Mouse (Mus musculus) MEL (cell line): ENCODE results near the gene Rapgef1. TPM values are rescaled to one million over a fixed set of nuclear protein-coding genes. Genes with fewer than 3 reads are reported as not detected.

Experiments used
- DNase-seq: peaks from one replicate; pipeline ENCODE4 v3.0.0; 2011; ENCODE audit warnings: low read depth, low spot score
- H3K27ac ChIP-seq: 2 replicates; pipeline ENCODE4 v1.5.1; 2012; ENCODE audit warnings: low read depth, mild to moderate bottlenecking, control low read depth, low read length, moderate library complexity; ENCODE audit not compliant: control insufficient read depth
- H3K27me3 ChIP-seq, 2 experiments: fragments of 150-350 bp in 1 of 2; sonication (generic) in 1 of 2; 2 replicates each; pipeline ENCODE4 v1.6.1; 2012; ENCODE audit warnings: low read length in 2 of 2, mild to moderate bottlenecking in 2 of 2, improper control_type of control experiment in 1 of 2, moderate library complexity in 1 of 2; ENCODE audit not compliant: insufficient read depth in 2 of 2, control insufficient read depth in 1 of 2
- H3K36me3 ChIP-seq, 2 experiments: 2 replicates each; pipeline ENCODE4 v1.6.1; 2012 to 2014; ENCODE audit warnings: low read length in 2 of 2, improper control_type of control experiment in 1 of 2, inconsistent platforms in 1 of 2, mild to moderate bottlenecking in 1 of 2; ENCODE audit not compliant: insufficient read depth in 2 of 2, control insufficient read depth in 1 of 2
- H3K4me1 ChIP-seq, 2 experiments: fragments of 150-350 bp in 1 of 2; sonication (generic) in 1 of 2; 2 replicates each; pipeline ENCODE4 v1.6.1; 2012; ENCODE audit warnings: low read length in 2 of 2, improper control_type of control experiment in 1 of 2, mild to moderate bottlenecking in 1 of 2; ENCODE audit not compliant: insufficient read depth in 2 of 2, control insufficient read depth in 1 of 2
- H3K4me3 ChIP-seq, 2 experiments: fragments of 150-350 bp in 1 of 2; sonication (generic) in 1 of 2; 2 replicates each; pipeline ENCODE4 v1.5.1; 2012; ENCODE audit warnings: low read depth in 2 of 2, low read length in 2 of 2, mild to moderate bottlenecking in 2 of 2, moderate library complexity in 2 of 2, control low read depth in 1 of 2, improper control_type of control experiment in 1 of 2; ENCODE audit not compliant: control insufficient read depth in 1 of 2, insufficient read depth in 1 of 2
- H3K79me2 ChIP-seq: 2 replicates; pipeline ENCODE4 v1.6.1; 2012; ENCODE audit warnings: mild to moderate bottlenecking, low read length, moderate library complexity; ENCODE audit not compliant: control insufficient read depth, poor library complexity, insufficient read depth
- H3K9ac ChIP-seq: 2 replicates; pipeline ENCODE4 v1.6.1; 2012; ENCODE audit warnings: low read depth, mild to moderate bottlenecking, control low read depth, low read length, moderate library complexity; ENCODE audit not compliant: control insufficient read depth, poor library complexity, severe bottlenecking
- H3K9me3 ChIP-seq: fragments of 150-350 bp; sonication (generic); replicated peaks from 2 replicates; pipeline ENCODE4 v1.6.1; 2012; ENCODE audit warnings: mild to moderate bottlenecking, low read length, improper control_type of control experiment, moderate library complexity; ENCODE audit not compliant: insufficient read depth
- BHLHE40 ChIP-seq: IDR thresholded peaks from 2 replicates; pipeline ENCODE4 v1.6.1; 2012; ENCODE audit warnings: low read depth, mild to moderate bottlenecking, inconsistent platforms, low read length, improper control_type of control experiment, borderline replicate concordance
- EP300 ChIP-seq, 2 experiments: IDR thresholded peaks; 2 replicates each; pipeline ENCODE4 v1.6.1; 2011; ENCODE audit warnings: improper control_type of control experiment in 2 of 2, low read length in 2 of 2, low read depth in 1 of 2, mild to moderate bottlenecking in 1 of 2
- ETS1 ChIP-seq: IDR thresholded peaks from 2 replicates; pipeline ENCODE4 v1.6.1; 2012; ENCODE audit warnings: low read depth, mild to moderate bottlenecking, inconsistent platforms, low read length, improper control_type of control experiment, moderate library complexity
- GATA1 ChIP-seq: IDR thresholded peaks from 2 replicates; pipeline ENCODE4 v1.6.1; 2011; ENCODE audit warnings: low read depth, low read length, improper control_type of control experiment
- MAX ChIP-seq: IDR thresholded peaks from 2 replicates; pipeline ENCODE4 v1.6.1; 2011; ENCODE audit warnings: low read length, improper control_type of control experiment
- MXI1 ChIP-seq: IDR thresholded peaks from 2 replicates; pipeline ENCODE4 v1.6.1; 2011; ENCODE audit warnings: mild to moderate bottlenecking, low read depth, low read length, improper control_type of control experiment
- MYC ChIP-seq: IDR thresholded peaks from 2 replicates; pipeline ENCODE4 v1.6.1; 2011; ENCODE audit warnings: low read depth, mild to moderate bottlenecking, low read length, improper control_type of control experiment, moderate library complexity
- POLR2AphosphoS5 ChIP-seq: IDR thresholded peaks from 2 replicates; pipeline ENCODE4 v1.6.1; 2012; ENCODE audit warnings: low read depth, borderline replicate concordance, mild to moderate bottlenecking, inconsistent platforms, low read length, moderate library complexity, mixed read lengths
- RAD21 ChIP-seq: IDR thresholded peaks from 2 replicates; pipeline ENCODE4 v1.6.1; 2011; ENCODE audit warnings: mild to moderate bottlenecking, low read depth, low read length, improper control_type of control experiment
- RCOR1 ChIP-seq: IDR thresholded peaks from 2 replicates; pipeline ENCODE4 v1.6.1; 2012; ENCODE audit warnings: low read depth, mild to moderate bottlenecking, inconsistent platforms, low read length, improper control_type of control experiment
- SIN3A ChIP-seq: IDR thresholded peaks from 2 replicates; pipeline ENCODE4 v1.6.1; 2012; ENCODE audit warnings: low read length, improper control_type of control experiment, inconsistent platforms
- SMC3 ChIP-seq: IDR thresholded peaks from 2 replicates; pipeline ENCODE4 v1.6.1; 2011; ENCODE audit warnings: low read depth, low read length, improper control_type of control experiment
- TAL1 ChIP-seq: IDR thresholded peaks from 2 replicates; pipeline ENCODE4 v1.6.1; 2012; ENCODE audit warnings: mild to moderate bottlenecking, inconsistent platforms, low read length, moderate library complexity, mixed read lengths
- TCF12 ChIP-seq: IDR thresholded peaks from 2 replicates; pipeline ENCODE4 v1.6.1; 2014; ENCODE audit warnings: low read depth, mild to moderate bottlenecking, inconsistent platforms, low read length, improper control_type of control experiment, moderate library complexity
- UBTF ChIP-seq: IDR thresholded peaks from 2 replicates; pipeline ENCODE4 v1.6.1; 2012; ENCODE audit warnings: low read depth, mild to moderate bottlenecking, inconsistent platforms, low read length, improper control_type of control experiment, moderate library complexity, borderline replicate concordance; ENCODE audit not compliant: insufficient read depth
- USF1 ChIP-seq: IDR thresholded peaks from 2 replicates; pipeline ENCODE4 v1.6.1; 2014; ENCODE audit warnings: low read depth, mild to moderate bottlenecking, inconsistent platforms, low read length, improper control_type of control experiment, moderate library complexity
- USF2 ChIP-seq, 2 experiments: IDR thresholded peaks; 2 replicates each; pipeline ENCODE4 v1.6.1; 2011 to 2012; ENCODE audit warnings: improper control_type of control experiment in 2 of 2, low read length in 2 of 2, borderline replicate concordance in 1 of 2, inconsistent platforms in 1 of 2, low read depth in 1 of 2, mild to moderate bottlenecking in 1 of 2; ENCODE audit not compliant: insufficient read depth in 1 of 2
- ZC3H11A ChIP-seq: IDR thresholded peaks from 2 replicates; pipeline ENCODE4 v1.6.1; 2012; ENCODE audit warnings: low read depth, mild to moderate bottlenecking, inconsistent platforms, low read length, improper control_type of control experiment
- ZKSCAN1 ChIP-seq: IDR thresholded peaks from 2 replicates; pipeline ENCODE4 v1.6.1; 2012; ENCODE audit warnings: low read depth, mild to moderate bottlenecking, inconsistent platforms, low read length, improper control_type of control experiment, moderate library complexity
- polyA plus RNA-seq, 2 experiments: library from polyadenylated mRNA; stranded (reverse) in 1 of 2; unstranded in 1 of 2; fragments of >175 nt in 1 of 2; fragments of >200 nt in 1 of 2; gene quantifications; 2 replicates each; pipeline versions ENCODE4 v1.2.1 to v1.2.4; 2012; ENCODE audit warnings: low replicate concordance in 2 of 2, low read depth in 1 of 2; ENCODE audit not compliant: insufficient read length in 2 of 2, insufficient read depth in 1 of 2, missing spikeins in 1 of 2
- total RNA-seq: library from RNA; depleted of rRNA; stranded (reverse); fragments of 300-350 nt; gene quantifications from 2 replicates; pipeline ENCODE4 v1.2.3, GENCODE M21; 2012

Gene Rapgef1
- total and polyA plus RNA-seq, 3 experiments = 57.2 to 88.3 (median 77.0) TPM

GRCm38 (mm10) chr2:29683261-29683999 is 63.9 kb downstream of the Rapgef1 start:
- Histone ChIP-seq H3K27me3 (no peaks in the 10 kb centered on the region), H3K79me2 (peaks cover 7% of the 10 kb centered on the region; the same call in 1 of the 2 replicates), H3K9me3 (no peaks in the 10 kb centered on the region), H3K4me1 (peaks cover 14 to 18% of the 10 kb centered on the region in 2 experiments), H3K27ac (peak overlapping the region; percentile 59; the same call in 1 of the 2 replicates), H3K36me3 (peaks cover 3 to 16% of the 10 kb centered on the region in 2 experiments), H3K4me3 (no peak overlapping the region), H3K9ac (no peak overlapping the region)
- peak; percentile 82 for DNase-seq
- TF ChIP-seq RAD21 (no peak), BHLHE40 (peak; percentile 97), ETS1 (peak; percentile 90), MAX (peak; percentile 90), ZC3H11A (no peak), SIN3A (peak; percentile 93), USF2 (IDR thresholded peaks at IDR 0.05; ENCODE audit: borderline replicate concordance in 1 of 2, insufficient read depth in 1 of 2, low read depth in 1 of 2, low read length in 2 of 2) (no peak), MXI1 (peak; percentile 97), MYC (peak; percentile 88), GATA1 (peak; percentile 94), TAL1 (peak; percentile 75), EP300 (IDR thresholded peaks at IDR 0.05; ENCODE audit: low read depth in 1 of 2, low read length in 2 of 2) (peak; percentile 84 to 88), USF1 (peak; percentile 59; the same call in 1 of the 2 replicates), RCOR1 (peak; percentile 61), SMC3 (no peak), TCF12 (peak; percentile 92)

GRCm38 (mm10) chr2:29684498-29684897 is 65.0 kb downstream of the Rapgef1 start:
- no peak for DNase-seq
- Histone ChIP-seq H3K9me3 (no peaks in the 10 kb centered on the region), H3K79me2 (peaks cover 7% of the 10 kb centered on the region; the same call in 1 of the 2 replicates), H3K4me3 (no peak overlapping the region)
- TF ChIP-seq UBTF (no peak), ZKSCAN1 (no peak), POLR2AphosphoS5 (no peak), MXI1 (no peak), BHLHE40 (no peak)
- TF ChIP-seq, all 39 proteins: peak for 0
- H3K36me3 ChIP-seq = peaks cover 5 to 25% of the 10 kb centered on the region in 2 experiments
- no peak overlapping the region; the same call in 1 of the 2 replicates for H3K27ac ChIP-seq
- no peak overlapping the region for H3K9ac ChIP-seq
- H3K27me3 ChIP-seq = no peaks in the 10 kb centered on the region
- H3K4me1 ChIP-seq = peaks cover 24 to 26% of the 10 kb centered on the region in 2 experiments
